Mouse (Mus musculus): Measurements from ENCODE around the gene Pparg. TPM values are rescaled to one million over a fixed set of nuclear protein-coding genes. Genes with fewer than 3 reads are reported as not detected.

Pparg gene
- polyA plus RNA-seq (2014; fragmentation: Illumina TruSeq; extraction: RNeasy Lipid Tissue Mini Kit (QIAGEN cat#74804); ENCODE audit: low read depth, low replicate concordance) = 18.8 TPM

GRCm38 (mm10) chr6:115360776-115361605 is at the start of gene Pparg:
Pparg (plus strand) TSS chr6:115360951.

Other genes starting within 250 kb of the Pparg start
- not detected for gene Syn2, start 226.0 kb upstream of the Pparg start, polyA plus RNA-seq (2014; fragmentation: Illumina TruSeq; extraction: RNeasy Lipid Tissue Mini Kit (QIAGEN cat#74804); ENCODE audit: low read depth, low replicate concordance)
- gene Gm17482, start 133.6 kb upstream of the Pparg start, polyA plus RNA-seq (2014; fragmentation: Illumina TruSeq; extraction: RNeasy Lipid Tissue Mini Kit (QIAGEN cat#74804); ENCODE audit: low read depth, low replicate concordance) = not detected
- not detected for gene Timp4, start 108.7 kb upstream of the Pparg start, polyA plus RNA-seq (2014; fragmentation: Illumina TruSeq; extraction: RNeasy Lipid Tissue Mini Kit (QIAGEN cat#74804); ENCODE audit: low read depth, low replicate concordance)
- 2.1 TPM for gene Tsen2, start 183.7 kb downstream of the Pparg start, polyA plus RNA-seq (2014; fragmentation: Illumina TruSeq; extraction: RNeasy Lipid Tissue Mini Kit (QIAGEN cat#74804); ENCODE audit: low read depth, low replicate concordance)
- 8.7 TPM for gene Mkrn2os, start 231.6 kb downstream of the Pparg start, polyA plus RNA-seq (2014; fragmentation: Illumina TruSeq; extraction: RNeasy Lipid Tissue Mini Kit (QIAGEN cat#74804); ENCODE audit: low read depth, low replicate concordance)
- gene Mkrn2, start 241.0 kb downstream of the Pparg start, polyA plus RNA-seq (2014; fragmentation: Illumina TruSeq; extraction: RNeasy Lipid Tissue Mini Kit (QIAGEN cat#74804); ENCODE audit: low read depth, low replicate concordance) = 3.7 TPM

Measured in liver, adult 10 weeks (tissue).